Mouse (Mus musculus) heart, embryonic 15.5 days (tissue): Measurements from ENCODE around the gene Myzap. TPM values are rescaled to one million over a fixed set of nuclear protein-coding genes. Genes with fewer than 3 reads are reported as not detected.

Source experiments
- ATAC-seq: fragments of 200-750 bp; cut with Nextera tagmentation; replicated peaks from 2 replicates; pipeline ENCODE4 v1.8.0; 2017; ENCODE audit warnings: low read depth, moderate TSS enrichment; ENCODE audit not compliant: insufficient number of reproducible peaks, insufficient read depth, low FRiP score
- H3K27ac ChIP-seq: fragments of 300-500 bp; sonication (generic); 2 replicates; pipeline ENCODE4 v1.5.1; 2015; ENCODE audit warnings: mild to moderate bottlenecking, inconsistent platforms
- H3K27me3 ChIP-seq: fragments of 300-500 bp; sonication (generic); 2 replicates; pipeline ENCODE4 v1.6.1; 2015; ENCODE audit warnings: inconsistent platforms
- H3K36me3 ChIP-seq: fragments of 300-500 bp; sonication (generic); 2 replicates; pipeline ENCODE4 v1.6.1; 2015; ENCODE audit warnings: mild to moderate bottlenecking, inconsistent platforms
- H3K4me1 ChIP-seq: fragments of 300-500 bp; sonication (generic); replicated peaks from 2 replicates; pipeline ENCODE4 v1.6.1; 2015; ENCODE audit warnings: inconsistent platforms
- H3K4me2 ChIP-seq: fragments of 300-500 bp; sonication (generic); 2 replicates; pipeline ENCODE4 v1.6.1; 2015; ENCODE audit warnings: inconsistent platforms, mild to moderate bottlenecking, moderate library complexity
- H3K4me3 ChIP-seq: fragments of 300-500 bp; sonication (generic); 2 replicates; pipeline ENCODE4 v1.5.1; 2015; ENCODE audit warnings: mild to moderate bottlenecking, inconsistent platforms
- H3K9ac ChIP-seq: fragments of 300-500 bp; sonication (generic); 2 replicates; pipeline ENCODE4 v1.6.1; 2015; ENCODE audit warnings: mild to moderate bottlenecking, inconsistent platforms
- H3K9me3 ChIP-seq: fragments of 300-500 bp; sonication (generic); replicated peaks from 2 replicates; pipeline ENCODE4 v1.6.1; 2016; ENCODE audit warnings: inconsistent platforms
- WGBS: fragments of 180-500 bp; shearing (Covaris S2); methylation state at CpG from one replicate; pipeline ENCODE4 v1.1.7; 2015; ENCODE audit warnings: mixed read lengths; 5-methylcytosine and 5-hydroxymethylcytosine counted together
- polyA plus RNA-seq: library from polyadenylated mRNA; unstranded; fragments of >200 nt; fragmentation: Nextera tagmentation; extraction: Ambion mirVana; gene quantifications from 2 replicates; pipeline ENCODE4 v1.2.1, GENCODE M21; 2015

The Myzap gene
- 121 and 148 TPM in 2 replicates for polyA plus RNA-seq

- WGBS = under 1% methylated on average over 28 of the region's 29 CpGs
- Histone ChIP-seq H3K9me3 (no peaks in the 10 kb centered on the region), H3K36me3 (no peaks in the 10 kb centered on the region), H3K9ac (peak within 1 kb of the TSS; percentile 74), H3K27ac (peak within 1 kb of the TSS; percentile 89), H3K4me3 (peak within 1 kb of the TSS; percentile 71), H3K4me2 (peak within 1 kb of the TSS; percentile 68), H3K27me3 (no peaks in the 10 kb centered on the region), H3K4me1 (peaks cover 39% of the 10 kb centered on the region)
- peak; percentile 88 for ATAC-seq
Measured at GRCm38 (mm10) chr9:71591938-71592548, at the start of gene Myzap. Myzap (minus strand) TSS chr9:71592360.

GRCm38 (mm10) chr9:71640361-71640927 lies 48.3 kb upstream of the Myzap start:
- H3K9me3 ChIP-seq = no peaks in the 10 kb centered on the region

DNA sequence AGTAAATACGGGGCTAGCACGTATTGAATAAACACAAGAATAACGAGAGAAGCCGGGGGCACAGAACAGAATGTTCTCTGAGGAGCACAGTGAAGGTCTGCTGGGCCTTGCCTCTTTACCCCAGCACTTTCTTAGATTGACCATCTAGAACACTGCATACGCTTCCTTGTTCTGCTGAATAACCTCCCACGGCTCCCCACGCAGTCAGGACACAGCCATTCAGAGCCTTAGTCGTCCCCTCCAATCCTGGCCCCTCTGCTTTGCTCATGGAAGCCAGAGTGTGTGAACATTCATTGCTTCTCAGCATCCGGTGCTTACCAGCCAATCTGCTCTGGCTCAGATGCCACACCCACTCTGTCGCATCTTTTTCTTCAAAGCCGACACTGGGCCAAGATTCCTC lies 46.0 kb upstream of the Myzap start:
- Histone ChIP-seq H3K27me3 (no peaks in the 10 kb centered on the region), H3K36me3 (peaks cover 19% of the 10 kb centered on the region), H3K4me2 (no peak overlapping the region), H3K9me3 (no peaks in the 10 kb centered on the region), H3K27ac (no peak overlapping the region), H3K4me3 (no peak overlapping the region), H3K4me1 (peaks cover 6% of the 10 kb centered on the region; the same call in 1 of the 2 replicates), H3K9ac (no peak overlapping the region)
- no peak for ATAC-seq
- 79% methylated on average over 11 of the region's 11 CpGs for WGBS

More at GRCm38 (mm10) chr9:71640361-71640927, 48.3 kb upstream of the Myzap start:
- Histone ChIP-seq H3K9ac (no peak overlapping the region), H3K27ac (0 out of 2 replicates have a peak overlapping the region, but pooled peaks have one; percentile 4), H3K4me1 (peaks cover 6% of the 10 kb centered on the region; the same call in 1 of the 2 replicates), H3K4me3 (no peak overlapping the region), H3K27me3 (no peaks in the 10 kb centered on the region), H3K4me2 (no peak overlapping the region), H3K36me3 (peaks cover 20% of the 10 kb centered on the region; the same call in 1 of the 2 replicates)
- no peak for ATAC-seq
- 67% methylated on average over 4 of the region's 4 CpGs for WGBS

- ATAC-seq = no peak
- Histone ChIP-seq H3K4me1 (peaks cover 6% of the 10 kb centered on the region; the same call in 1 of the 2 replicates), H3K27ac (no peak overlapping the region), H3K9ac (no peak overlapping the region), H3K36me3 (peaks cover 14% of the 10 kb centered on the region), H3K4me3 (no peak overlapping the region), H3K27me3 (no peaks in the 10 kb centered on the region), H3K9me3 (no peaks in the 10 kb centered on the region), H3K4me2 (no peak overlapping the region)
- 86% methylated on average over 1 of the region's 1 CpGs for WGBS
Measured at GRCm38 (mm10) chr9:71636854-71637253, 44.7 kb upstream of the Myzap start.

GRCm38 (mm10) chr9:71635627-71636026 lies 43.5 kb upstream of the Myzap start:
- no peak overlapping the region for H3K4me3 ChIP-seq
- no peak overlapping the region for H3K9ac ChIP-seq
- H3K27ac ChIP-seq = no peak overlapping the region
- H3K4me1 ChIP-seq = peaks cover 4% of the 10 kb centered on the region; the same call in 1 of the 2 replicates
- H3K27me3 ChIP-seq = no peaks in the 10 kb centered on the region
- WGBS = 61% methylated on average over 1 of the region's 1 CpGs
- no peaks in the 10 kb centered on the region for H3K9me3 ChIP-seq
- peaks cover 18% of the 10 kb centered on the region for H3K36me3 ChIP-seq
- no peak overlapping the region for H3K4me2 ChIP-seq
- no peak for ATAC-seq

DNA sequence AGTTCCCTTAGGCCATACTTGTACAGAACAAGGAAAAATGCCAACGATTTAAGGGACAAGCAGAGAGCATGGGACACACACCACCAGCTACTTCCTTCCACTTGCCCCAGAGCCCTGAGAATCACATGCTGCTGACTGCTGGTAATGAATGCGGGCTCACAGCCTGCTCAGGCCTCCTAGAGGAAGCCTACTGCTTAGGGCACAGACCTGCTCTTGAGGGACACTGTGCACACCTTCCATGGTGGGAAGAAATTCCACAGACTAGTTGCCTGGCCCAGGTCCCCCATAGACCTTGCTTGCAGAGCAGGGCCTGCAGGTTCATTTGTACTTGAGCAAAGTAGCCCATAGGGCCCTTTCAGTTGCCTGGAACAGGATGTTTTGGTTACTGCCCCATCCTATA lies 42.8 kb upstream of the Myzap start:
- Histone ChIP-seq H3K27me3 (no peaks in the 10 kb centered on the region), H3K4me3 (no peak overlapping the region), H3K9ac (no peak overlapping the region), H3K4me1 (peaks cover 2% of the 10 kb centered on the region; the same call in 1 of the 2 replicates), H3K36me3 (peaks cover 18% of the 10 kb centered on the region), H3K9me3 (no peaks in the 10 kb centered on the region), H3K27ac (no peak overlapping the region), H3K4me2 (no peak overlapping the region)
- ATAC-seq = no peak
- WGBS = 81% methylated on average over 2 of the region's 2 CpGs

GRCm38 (mm10) chr9:71628921-71629320 lies 36.8 kb upstream of the Myzap start:
- peaks cover 26% of the 10 kb centered on the region for H3K36me3 ChIP-seq
- H3K4me1 ChIP-seq = peaks cover 14% of the 10 kb centered on the region

GRCm38 (mm10) chr9:71628286-71628685 lies 36.1 kb upstream of the Myzap start:
- no peaks in the 10 kb centered on the region for H3K9me3 ChIP-seq
- H3K36me3 ChIP-seq = peaks cover 20% of the 10 kb centered on the region
- ATAC-seq = no peak

More at GRCm38 (mm10) chr9:71628921-71629320, 36.8 kb upstream of the Myzap start:
- no peak overlapping the region for H3K4me3 ChIP-seq
- WGBS = 50% methylated on average over 6 of the region's 6 CpGs
- H3K9me3 ChIP-seq = no peaks in the 10 kb centered on the region
- no peak for ATAC-seq
- H3K27me3 ChIP-seq = no peaks in the 10 kb centered on the region
- H3K4me2 ChIP-seq = no peak overlapping the region
- no peak overlapping the region; the same call in 1 of the 2 replicates for H3K27ac ChIP-seq
- H3K9ac ChIP-seq = no peak overlapping the region

GRCm38 (mm10) chr9:71625961-71626360 lies 33.8 kb upstream of the Myzap start:
- 77% methylated on average over 6 of the region's 6 CpGs for WGBS
- no peak overlapping the region for H3K27ac ChIP-seq
- H3K4me3 ChIP-seq = no peak overlapping the region
- H3K4me2 ChIP-seq = no peak overlapping the region
- H3K9ac ChIP-seq = no peak overlapping the region
- H3K36me3 ChIP-seq = peaks cover 11% of the 10 kb centered on the region
- no peaks in the 10 kb centered on the region for H3K9me3 ChIP-seq
- H3K4me1 ChIP-seq = peaks cover 35% of the 10 kb centered on the region
- H3K27me3 ChIP-seq = no peaks in the 10 kb centered on the region
- ATAC-seq = no peak

More at GRCm38 (mm10) chr9:71628286-71628685, 36.1 kb upstream of the Myzap start:
- Histone ChIP-seq H3K4me1 (peaks cover 19% of the 10 kb centered on the region), H3K27ac (no peak overlapping the region; the same call in 1 of the 2 replicates), H3K27me3 (no peaks in the 10 kb centered on the region), H3K4me2 (no peak overlapping the region), H3K9ac (no peak overlapping the region), H3K4me3 (no peak overlapping the region)
- WGBS = 70% methylated on average over 6 of the region's 6 CpGs

- Histone ChIP-seq H3K4me2 (no peak overlapping the region), H3K9ac (no peak overlapping the region), H3K4me1 (peaks cover 35% of the 10 kb centered on the region), H3K27me3 (no peaks in the 10 kb centered on the region), H3K36me3 (peaks cover 11% of the 10 kb centered on the region), H3K4me3 (no peak overlapping the region), H3K9me3 (no peaks in the 10 kb centered on the region), H3K27ac (0 out of 2 replicates have a peak overlapping the region, but pooled peaks have one; percentile 26)
- WGBS = 45% methylated on average over 10 of the region's 10 CpGs
- no peak for ATAC-seq
Measured at GRCm38 (mm10) chr9:71624793-71625495, 32.8 kb upstream of the Myzap start.

GRCm38 (mm10) chr9:71623871-71624569 lies 31.9 kb upstream of the Myzap start:
- Histone ChIP-seq H3K9ac (no peak overlapping the region), H3K9me3 (no peaks in the 10 kb centered on the region), H3K4me2 (no peak overlapping the region), H3K36me3 (peaks cover 7% of the 10 kb centered on the region), H3K27ac (no peak overlapping the region), H3K4me1 (peaks cover 32% of the 10 kb centered on the region), H3K27me3 (no peaks in the 10 kb centered on the region), H3K4me3 (no peak overlapping the region)
- 39% methylated on average over 4 of the region's 4 CpGs for whole genome bisulfite sequencing
- no peak for ATAC-seq
